Mouse (Mus musculus) CH12.LX (cell line): ENCODE measurements around the gene Tmem212. TPM values are rescaled to one million over a fixed set of nuclear protein-coding genes. Genes with fewer than 3 reads are reported as not detected.

Source experiments
- DNase-seq: peaks from one replicate; pipeline ENCODE4 v3.0.0-alpha.2; 2013; ENCODE audit errors: extremely low read depth
- H3K27ac ChIP-seq: 2 replicates; pipeline ENCODE4 v1.5.1; 2012; ENCODE audit warnings: low read depth, mild to moderate bottlenecking, control low read depth, moderate library complexity; ENCODE audit not compliant: insufficient read depth
- H3K27me3 ChIP-seq: replicated peaks from 2 replicates; pipeline ENCODE3; 2012; ENCODE audit warnings: inconsistent platforms
- H3K36me3 ChIP-seq, 2 experiments: replicated peaks in 1 of 2; 2 replicates each; pipeline versions ENCODE3 to v1.6.1; 2012; ENCODE audit warnings: inconsistent platforms in 1 of 2, low read length in 1 of 2, mild to moderate bottlenecking in 1 of 2, mixed read lengths in 1 of 2, moderate library complexity in 1 of 2; ENCODE audit not compliant: control insufficient read depth in 1 of 2, insufficient read depth in 1 of 2
- H3K4me1 ChIP-seq, 2 experiments: 2 replicates each; pipeline ENCODE4 v1.6.1; 2012; ENCODE audit warnings: inconsistent platforms in 1 of 2, moderate library complexity in 1 of 2; ENCODE audit not compliant: insufficient read depth in 2 of 2, control insufficient read depth in 1 of 2
- H3K4me2 ChIP-seq: 2 replicates; pipeline ENCODE4 v1.6.1; 2012; ENCODE audit warnings: low read depth, mild to moderate bottlenecking, control low read depth; ENCODE audit not compliant: poor library complexity, insufficient read depth, severe bottlenecking
- H3K4me3 ChIP-seq, 3 experiments: fragments of 150-350 bp in 1 of 3; sonication (generic) in 1 of 3; replicated peaks in 1 of 3; 2 replicates each; pipeline versions ENCODE3 to v1.5.1; 2011 to 2012; ENCODE audit warnings: low read depth in 2 of 3, low read length in 2 of 3, mild to moderate bottlenecking in 2 of 3, moderate library complexity in 2 of 3, control low read depth in 1 of 3, improper control_type of control experiment in 1 of 3, inconsistent platforms in 1 of 3, mixed read lengths in 1 of 3; ENCODE audit not compliant: poor library complexity in 1 of 3
- H3K79me2 ChIP-seq: replicated peaks from 2 replicates; pipeline ENCODE4 v1.6.1; 2012; ENCODE audit warnings: mild to moderate bottlenecking, moderate library complexity; ENCODE audit not compliant: control insufficient read depth, poor library complexity, insufficient read depth, severe bottlenecking; ENCODE audit errors: extremely low read depth
- H3K9ac ChIP-seq: 2 replicates; pipeline ENCODE4 v1.6.1; 2012; ENCODE audit warnings: low read depth, mild to moderate bottlenecking, control low read depth, moderate library complexity; ENCODE audit not compliant: insufficient read depth
- H3K9me3 ChIP-seq: replicated peaks from 2 replicates; pipeline ENCODE3; 2012; ENCODE audit warnings: low read length, inconsistent platforms, mixed read lengths
- CHD2 ChIP-seq: IDR thresholded peaks from 2 replicates; pipeline ENCODE4 v1.6.1; 2011; ENCODE audit warnings: low read length, improper control_type of control experiment
- ELF1 ChIP-seq: IDR thresholded peaks from 2 replicates; pipeline ENCODE4 v1.6.1; 2014; ENCODE audit warnings: low read depth, mild to moderate bottlenecking, inconsistent platforms, low read length, improper control_type of control experiment
- EP300 ChIP-seq: IDR thresholded peaks from 2 replicates; pipeline ENCODE4 v1.6.1; 2011; ENCODE audit warnings: low read length, improper control_type of control experiment
- HCFC1 ChIP-seq: IDR thresholded peaks from 2 replicates; pipeline ENCODE4 v1.6.1; 2012; ENCODE audit warnings: low read depth, mild to moderate bottlenecking, inconsistent platforms, low read length, improper control_type of control experiment
- JUND ChIP-seq: conservative IDR thresholded peaks from 2 replicates; pipeline ENCODE4 v1.6.1; 2011; ENCODE audit warnings: low read depth, low read length, improper control_type of control experiment
- KAT2A ChIP-seq: IDR thresholded peaks from 2 replicates; pipeline ENCODE4 v1.6.1; 2012; ENCODE audit warnings: low read length, improper control_type of control experiment, inconsistent platforms; ENCODE audit not compliant: insufficient replicate concordance
- MAX ChIP-seq: IDR thresholded peaks from 2 replicates; pipeline ENCODE4 v1.6.1; 2011; ENCODE audit warnings: low read length, improper control_type of control experiment
- MAZ ChIP-seq: IDR thresholded peaks from 2 replicates; pipeline ENCODE4 v1.6.1; 2012; ENCODE audit warnings: low read depth, mild to moderate bottlenecking, inconsistent platforms, low read length, improper control_type of control experiment, moderate library complexity
- MEF2A ChIP-seq: IDR thresholded peaks from 2 replicates; pipeline ENCODE4 v1.6.1; 2014; ENCODE audit warnings: low read depth, mild to moderate bottlenecking, inconsistent platforms, low read length, improper control_type of control experiment, borderline replicate concordance
- MXI1 ChIP-seq: IDR thresholded peaks from 2 replicates; pipeline ENCODE4 v1.6.1; 2011; ENCODE audit warnings: mild to moderate bottlenecking, low read depth, low read length, improper control_type of control experiment
- NRF1 ChIP-seq: IDR thresholded peaks from 2 replicates; pipeline ENCODE4 v1.6.1; 2014; ENCODE audit warnings: low read depth, mild to moderate bottlenecking, inconsistent platforms, low read length, improper control_type of control experiment, moderate library complexity
- PAX5 ChIP-seq: IDR thresholded peaks from 2 replicates; pipeline ENCODE4 v1.6.1; 2012; ENCODE audit warnings: low read length, inconsistent platforms, mixed read lengths
- POLR2A ChIP-seq: IDR thresholded peaks from 2 replicates; pipeline ENCODE4 v1.6.1; 2011; ENCODE audit warnings: low read depth, mild to moderate bottlenecking, improper control_type of control experiment, low read length
- POLR2AphosphoS2 ChIP-seq: IDR thresholded peaks from 2 replicates; pipeline ENCODE4 v1.6.1; 2011; ENCODE audit warnings: low read depth, low read length, improper control_type of control experiment
- RAD21 ChIP-seq: IDR thresholded peaks from 2 replicates; pipeline ENCODE4 v1.6.1; 2011; ENCODE audit warnings: low read depth, mild to moderate bottlenecking, low read length, improper control_type of control experiment, moderate library complexity
- SMC3 ChIP-seq: IDR thresholded peaks from 2 replicates; pipeline ENCODE4 v1.6.1; 2011; ENCODE audit warnings: low read depth, low read length, improper control_type of control experiment
- USF1 ChIP-seq: IDR thresholded peaks from 2 replicates; pipeline ENCODE4 v1.6.1; 2014; ENCODE audit warnings: low read depth, mild to moderate bottlenecking, inconsistent platforms, low read length, improper control_type of control experiment
- USF2 ChIP-seq: conservative IDR thresholded peaks from 2 replicates; pipeline ENCODE4 v1.6.1; 2011; ENCODE audit warnings: low read depth, low read length, improper control_type of control experiment
- ZC3H11A ChIP-seq: IDR thresholded peaks from 2 replicates; pipeline ENCODE4 v1.6.1; 2012; ENCODE audit warnings: low read depth, mild to moderate bottlenecking, inconsistent platforms, low read length, improper control_type of control experiment
- ZKSCAN1 ChIP-seq: IDR thresholded peaks from 2 replicates; pipeline ENCODE4 v1.6.1; 2012; ENCODE audit warnings: low read depth, inconsistent platforms, low read length, improper control_type of control experiment, borderline replicate concordance
- ZMIZ1 ChIP-seq: IDR thresholded peaks from 2 replicates; pipeline ENCODE4 v1.6.1; 2012; ENCODE audit warnings: low read depth, mild to moderate bottlenecking, inconsistent platforms, low read length, improper control_type of control experiment
- dilution Hi-C: fragments of 300-500 bp; cut with MboI; formaldehyde crosslinking; loops from 2 replicates; pipeline ENCODE4 v1.14.3; 2020; ENCODE audit warnings: low sequenced_read_pairs; ENCODE audit not compliant: extremely low pct_unique_long_range_greater_than_20kb, extremely low pct_ligation_motif_present
- in situ Hi-C: fragments of 300-500 bp; cut with MboI; formaldehyde crosslinking; loops from 3 replicates; pipeline ENCODE4 v1.14.3; 2019; ENCODE audit warnings: low sequenced_read_pairs, low pct_ligation_motif_present, low pct_unique_long_range_greater_than_20kb, mixed read lengths
- polyA plus RNA-seq: library from polyadenylated mRNA; unstranded; fragments of >175 nt; gene quantifications from 2 replicates; pipeline ENCODE4 v1.2.1, GENCODE M21; 2012; ENCODE audit warnings: low read depth; ENCODE audit not compliant: insufficient read length
- total RNA-seq, 2 experiments: library from RNA; depleted of rRNA; stranded (reverse); fragments of 300-350 nt in 1 of 2; fragments of >200 nt in 1 of 2; gene quantifications; 2 replicates each; pipeline ENCODE4 v1.2.3; 2012 to 2014

The Tmem212 gene
- total and polyA plus RNA-seq, 3 experiments = not detected

DNA sequence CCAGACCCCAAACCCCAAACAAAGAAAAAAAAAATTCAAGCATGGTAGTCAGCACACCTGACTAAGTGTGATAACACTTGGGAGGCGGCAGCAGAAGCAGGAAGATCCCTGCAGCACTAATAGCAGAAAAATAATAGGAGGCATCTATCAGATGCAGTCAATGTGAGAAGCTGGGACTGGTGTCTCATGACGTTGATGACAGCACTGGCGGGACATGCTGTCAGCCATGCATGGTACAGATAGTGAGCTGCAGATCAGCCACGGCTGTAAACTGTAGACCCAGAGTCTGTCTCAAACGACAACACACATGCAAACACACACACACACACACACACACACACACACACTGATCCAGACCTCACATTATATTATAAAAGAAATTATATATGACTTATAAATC lies 52.9 kb downstream of the Tmem212 start:
- H3K36me3 ChIP-seq = no peaks in the 10 kb centered on the region
- H3K4me1 ChIP-seq = no peaks in the 10 kb centered on the region
- H3K9ac ChIP-seq = no peak overlapping the region
- H3K4me3 ChIP-seq = no peak overlapping the region
- no peak overlapping the region for H3K27ac ChIP-seq
- DNase-seq = no peak
- H3K9me3 ChIP-seq = peaks cover 77% of the 10 kb centered on the region
- no peaks in the 10 kb centered on the region for H3K27me3 ChIP-seq
- no peak overlapping the region for H3K4me2 ChIP-seq
- in situ Hi-C loops (no loop called here), dilution Hi-C loops (no loop called here)
- no peak for TF ChIP-seq HCFC1
- no peak for TF ChIP-seq USF1
- TF ChIP-seq KAT2A = no peak
- no peak for TF ChIP-seq MAX
- no peak for TF ChIP-seq MXI1
- no peak for TF ChIP-seq CHD2
- TF ChIP-seq EP300 = no peak
- TF ChIP-seq ZKSCAN1 = no peak
- no peaks in the 10 kb centered on the region for H3K79me2 ChIP-seq

DNA sequence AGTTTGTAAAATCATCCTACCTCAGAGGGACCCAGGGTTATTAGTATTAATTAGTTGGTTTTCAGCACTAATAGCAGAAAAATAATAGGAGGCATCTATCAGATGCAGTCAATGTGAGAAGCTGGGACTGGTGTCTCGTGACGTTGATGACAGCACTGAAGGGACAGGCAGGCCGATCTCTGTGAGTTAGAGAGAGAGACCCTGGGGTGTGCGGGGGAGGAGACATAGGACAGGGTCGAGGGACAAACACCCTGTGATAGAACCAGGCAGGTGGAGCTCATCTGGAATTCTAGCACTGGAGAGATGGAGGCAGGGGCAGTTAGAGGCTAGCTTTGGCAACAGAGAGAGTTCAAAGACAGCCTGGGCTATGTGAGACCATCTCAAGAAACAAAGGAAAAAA lies 53.3 kb downstream of the Tmem212 start:
- H3K4me1 ChIP-seq = no peaks in the 10 kb centered on the region
- DNase-seq = no peak
- TF ChIP-seq RAD21 (no peak), POLR2AphosphoS2 (no peak), JUND (no peak), PAX5 (no peak), NRF1 (no peak), SMC3 (no peak), HCFC1 (no peak), ZC3H11A (no peak), MEF2A (no peak), POLR2A (no peak), EP300 (no peak), ZMIZ1 (no peak), MAZ (no peak), CHD2 (no peak), USF2 (no peak), ELF1 (no peak), MAX (no peak)
- no peak overlapping the region for H3K4me2 ChIP-seq
- no peaks in the 10 kb centered on the region for H3K36me3 ChIP-seq
- H3K4me3 ChIP-seq = no peak overlapping the region
- dilution Hi-C loops = no loop called here
- peaks cover 75% of the 10 kb centered on the region for H3K9me3 ChIP-seq
- no peaks in the 10 kb centered on the region for H3K27me3 ChIP-seq
- no peak overlapping the region for H3K9ac ChIP-seq
- in situ Hi-C loops = no loop called here
- H3K27ac ChIP-seq = no peak overlapping the region
- no peaks in the 10 kb centered on the region for H3K79me2 ChIP-seq
